Mouse (Mus musculus) liver, adult 2 months (tissue): ENCODE results near the gene Dio3.

Experiments
- CTCF ChIP-seq: fragments of 200-500 bp; IDR thresholded peaks from 2 replicates; pipeline ENCODE4 v1.5.1; 2011; ENCODE audit warnings: low read depth, low read length, control low read depth
- POLR2A ChIP-seq: fragments of 200-500 bp; IDR thresholded peaks from 2 replicates; pipeline ENCODE4 v1.6.1; 2011; ENCODE audit warnings: low read length, control low read depth; ENCODE audit not compliant: insufficient read depth; ENCODE audit errors: extremely low read depth

GRCm38 (mm10) chr12:110245461-110245860 is 33.4 kb upstream of the Dio3 start:
- no peak for TF ChIP-seq CTCF
- no peak for TF ChIP-seq POLR2A
